Mouse (Mus musculus) forebrain, embryonic 10.5 days (tissue): ENCODE results near the gene Nutf2. TPM values are rescaled to one million over a fixed set of nuclear protein-coding genes. Genes with fewer than 3 reads are reported as not detected.
A peak's percentile ranks its signal among the peaks of the same experiment; 100 is the strongest.

Source experiments
- DNase-seq: peaks from one replicate; pipeline ENCODE4 v3.0.0-alpha.2; 2017; ENCODE audit warnings: low spot score; ENCODE audit errors: extremely low spot score
- H3K27ac ChIP-seq: fragments of 300-500 bp; sonication (generic); 2 replicates; pipeline ENCODE4 v1.5.1; 2016; ENCODE audit warnings: mild to moderate bottlenecking
- H3K27me3 ChIP-seq: fragments of 300-500 bp; sonication (generic); 2 replicates; pipeline ENCODE4 v1.6.1; 2016; ENCODE audit warnings: mild to moderate bottlenecking; ENCODE audit not compliant: poor library complexity, severe bottlenecking
- H3K36me3 ChIP-seq: fragments of 300-500 bp; sonication (generic); replicated peaks from 2 replicates; pipeline ENCODE4 v1.6.1; 2016; ENCODE audit warnings: mild to moderate bottlenecking, moderate library complexity
- H3K4me1 ChIP-seq: fragments of 300-500 bp; sonication (generic); 2 replicates; pipeline ENCODE4 v1.6.1; 2016
- H3K4me3 ChIP-seq: fragments of 300-500 bp; sonication (generic); 2 replicates; pipeline ENCODE4 v1.5.1; 2016; ENCODE audit warnings: mild to moderate bottlenecking, moderate library complexity
- H3K9me3 ChIP-seq: fragments of 300-500 bp; sonication (generic); 2 replicates; pipeline ENCODE4 v1.6.1; 2016; ENCODE audit warnings: mild to moderate bottlenecking, moderate library complexity
- whole genome bisulfite sequencing: fragments of 180-500 bp; shearing (Covaris S2); methylation state at CpG from one replicate; pipeline ENCODE4 v1.1.7; 2016; 5-methylcytosine and 5-hydroxymethylcytosine counted together
- polyA plus RNA-seq: library from polyadenylated mRNA; unstranded; fragments of >200 nt; fragmentation: Nextera tagmentation; extraction: Ambion mirVana; gene quantifications from 2 replicates; pipeline ENCODE4 v1.2.1, GENCODE M21; 2016

Gene Nutf2
- polyA plus RNA-seq, 1 experiment from 2014 or later: 394 TPM

- no peak for DNase-seq
- no peaks in the 10 kb centered on the region for H3K27me3 ChIP-seq
- H3K27ac ChIP-seq: no peak overlapping the region
- H3K36me3 ChIP-seq: peaks cover 13% of the 10 kb centered on the region
- H3K4me1 ChIP-seq: peaks cover 9% of the 10 kb centered on the region; the same call in 1 of the 2 replicates
- H3K9me3 ChIP-seq: no peaks in the 10 kb centered on the region
- no peak overlapping the region for H3K4me3 ChIP-seq
- WGBS: 89% methylated on average over 6 of the region's 6 CpGs
Measured at GRCm38 (mm10) chr8:105836991-105837390, 23.4 kb upstream of the Nutf2 start.

DNA sequence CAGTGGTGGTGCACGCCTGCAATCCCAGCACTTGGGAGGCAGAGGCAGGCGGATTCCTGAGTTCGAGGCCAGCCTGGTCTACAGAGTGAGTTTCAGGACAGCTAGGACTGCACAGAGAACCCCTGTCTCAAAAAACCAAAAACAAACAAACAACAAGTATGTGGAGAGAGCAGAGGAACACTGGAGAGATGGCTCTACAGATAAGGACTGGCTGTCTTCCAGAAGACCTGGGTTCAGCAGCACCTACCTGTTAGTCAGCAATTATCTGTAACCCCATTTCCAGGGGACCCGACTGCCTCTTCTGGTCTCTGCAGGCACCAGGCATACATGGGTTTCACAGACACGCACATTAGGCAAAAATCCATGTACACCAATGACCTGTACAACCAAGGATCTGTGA, 21.2 kb upstream of the Nutf2 start:
- Histone ChIP-seq H3K36me3 (peaks cover 34% of the 10 kb centered on the region), H3K4me3 (no peak overlapping the region), H3K9me3 (no peaks in the 10 kb centered on the region), H3K27me3 (no peaks in the 10 kb centered on the region), H3K4me1 (peaks cover 9% of the 10 kb centered on the region; the same call in 1 of the 2 replicates), H3K27ac (no peak overlapping the region)
- DNase-seq: no peak
- WGBS: 89% methylated on average over 5 of the region's 5 CpGs

DNA sequence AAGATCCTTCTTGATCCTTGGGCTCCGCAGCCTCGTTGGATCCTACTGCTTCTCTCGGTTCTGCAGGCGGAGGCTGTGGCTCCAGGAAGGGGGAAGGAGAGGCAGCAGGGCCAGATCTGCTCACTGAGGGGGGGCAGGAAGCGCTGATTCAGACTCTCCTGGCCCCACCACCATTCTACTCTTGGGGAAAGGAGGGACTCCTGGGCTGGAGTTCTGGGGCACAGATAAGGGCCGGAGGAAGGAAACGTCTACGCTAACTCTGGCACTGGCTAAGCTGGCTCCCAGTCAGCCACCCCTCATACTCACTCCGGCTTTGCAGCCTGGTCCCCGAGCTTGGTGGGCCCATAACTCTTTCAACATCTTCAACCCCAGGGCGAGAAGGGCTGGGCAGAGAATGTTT, 13.7 kb upstream of the Nutf2 start:
- peaks cover 82% of the 10 kb centered on the region for H3K36me3 ChIP-seq
- WGBS: 89% methylated on average over 11 of the region's 11 CpGs

DNA sequence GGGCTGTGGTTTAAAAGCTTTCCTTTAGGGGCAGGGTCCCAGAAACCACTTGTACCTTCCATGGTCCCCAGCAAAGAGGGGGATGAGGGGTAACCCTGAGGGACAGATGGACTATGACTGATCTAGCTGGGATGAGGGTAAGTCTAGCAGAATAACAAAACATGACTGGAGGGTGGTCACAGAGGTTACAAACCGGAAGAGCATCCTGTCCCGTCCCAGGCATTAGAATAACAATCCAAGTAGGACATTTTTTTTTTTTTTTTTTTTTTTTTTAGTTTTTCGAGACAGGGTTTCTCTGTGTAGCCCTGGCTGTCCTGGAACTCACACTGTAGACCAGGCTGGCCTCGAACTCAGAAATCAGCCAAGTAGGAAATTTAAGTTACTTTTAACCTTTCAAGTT, 10.4 kb upstream of the Nutf2 start:
- Histone ChIP-seq H3K27me3 (no peaks in the 10 kb centered on the region), H3K9me3 (no peaks in the 10 kb centered on the region), H3K27ac (no peak overlapping the region), H3K4me3 (no peak overlapping the region), H3K36me3 (peaks cover 50% of the 10 kb centered on the region), H3K4me1 (peaks cover 17% of the 10 kb centered on the region)
- WGBS: 79% methylated on average over 4 of the region's 4 CpGs
- no peak for DNase-seq

More for the DNA sequence above, 13.7 kb upstream of the Nutf2 start:
- DNase-seq: no peak
- Histone ChIP-seq H3K4me1 (peaks cover 12% of the 10 kb centered on the region), H3K27me3 (no peaks in the 10 kb centered on the region), H3K9me3 (no peaks in the 10 kb centered on the region), H3K27ac (no peak overlapping the region), H3K4me3 (no peak overlapping the region)

GRCm38 (mm10) chr8:105850611-105851010, 9.8 kb upstream of the Nutf2 start:
- no peaks in the 10 kb centered on the region for H3K27me3 ChIP-seq

DNA sequence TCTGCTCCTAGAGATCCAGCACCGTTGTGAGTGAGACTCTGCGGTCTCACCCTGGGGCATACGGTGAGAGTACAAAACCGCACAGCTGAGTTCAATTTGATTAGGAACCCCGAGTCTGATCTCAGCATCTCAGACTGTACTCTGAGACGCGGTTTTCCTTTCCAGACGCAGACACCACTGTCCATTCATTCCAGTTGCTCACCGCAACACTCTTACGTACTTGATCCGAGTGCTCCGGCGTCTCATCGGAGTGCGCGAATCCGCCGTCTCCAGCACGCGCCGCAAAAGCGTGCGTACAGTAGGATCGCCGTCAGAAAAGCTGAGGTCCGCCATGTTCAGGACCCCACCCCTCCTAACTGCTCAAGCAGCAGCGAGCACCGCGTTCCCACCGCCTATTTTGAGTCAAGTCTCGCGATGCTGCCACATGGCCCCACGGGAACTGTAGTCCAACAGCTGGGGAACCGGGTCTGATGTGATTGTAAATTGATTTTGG, 8.7 kb upstream of the Nutf2 start:
- H3K4me1 ChIP-seq: peaks cover 34% of the 10 kb centered on the region
- WGBS: under 1% methylated on average over 34 of the region's 34 CpGs
- DNase-seq: peak; percentile 91
- H3K36me3 ChIP-seq: peaks cover 33% of the 10 kb centered on the region
- H3K27me3 ChIP-seq: no peaks in the 10 kb centered on the region
- H3K9me3 ChIP-seq: no peaks in the 10 kb centered on the region
- H3K27ac ChIP-seq: peak overlapping the region; percentile 86
- peak overlapping the region; percentile 81 for H3K4me3 ChIP-seq

More at GRCm38 (mm10) chr8:105850611-105851010, 9.8 kb upstream of the Nutf2 start:
- Histone ChIP-seq H3K27ac (no peak overlapping the region; the same call in 1 of the 2 replicates), H3K4me3 (peak overlapping the region; percentile 81), H3K9me3 (no peaks in the 10 kb centered on the region), H3K36me3 (peaks cover 44% of the 10 kb centered on the region), H3K4me1 (peaks cover 23% of the 10 kb centered on the region)
- DNase-seq: no peak
- WGBS: 79% methylated on average over 7 of the region's 7 CpGs

DNA sequence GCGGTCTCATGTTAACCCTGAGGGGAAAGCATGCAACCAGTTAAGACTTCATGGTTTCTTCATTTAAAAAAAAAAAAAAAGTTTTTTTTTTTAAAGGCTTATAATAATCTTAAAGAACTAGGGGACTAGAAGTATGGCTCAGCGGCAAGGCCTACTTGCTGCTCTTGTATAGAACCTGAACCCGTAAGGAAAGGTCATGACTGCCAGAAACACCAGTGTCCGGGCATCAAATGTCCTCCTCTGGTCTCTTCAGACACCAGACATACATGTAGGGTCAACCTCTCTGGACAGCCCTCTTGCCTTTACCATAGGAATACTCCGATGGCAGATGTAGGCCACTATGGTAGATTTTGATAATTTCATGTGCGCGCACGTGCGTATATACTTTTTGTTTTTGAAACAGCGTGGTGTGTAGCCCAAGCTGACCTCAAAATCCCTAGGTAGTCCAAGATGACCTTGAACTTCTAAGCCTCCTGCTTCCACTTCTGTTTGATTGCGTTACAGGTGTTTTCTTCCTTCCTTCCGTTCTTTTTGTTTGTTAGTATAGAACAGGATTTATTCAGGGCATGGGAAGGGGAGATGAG, 8.1 kb upstream of the Nutf2 start:
- no peak for DNase-seq
- Histone ChIP-seq H3K4me3 (peak overlapping the region; percentile 81), H3K36me3 (peaks cover 30% of the 10 kb centered on the region), H3K9me3 (no peaks in the 10 kb centered on the region), H3K4me1 (peaks cover 39% of the 10 kb centered on the region), H3K27me3 (no peaks in the 10 kb centered on the region), H3K27ac (peak overlapping the region; percentile 86)
- 83% methylated on average over 12 of the region's 12 CpGs for WGBS

DNA sequence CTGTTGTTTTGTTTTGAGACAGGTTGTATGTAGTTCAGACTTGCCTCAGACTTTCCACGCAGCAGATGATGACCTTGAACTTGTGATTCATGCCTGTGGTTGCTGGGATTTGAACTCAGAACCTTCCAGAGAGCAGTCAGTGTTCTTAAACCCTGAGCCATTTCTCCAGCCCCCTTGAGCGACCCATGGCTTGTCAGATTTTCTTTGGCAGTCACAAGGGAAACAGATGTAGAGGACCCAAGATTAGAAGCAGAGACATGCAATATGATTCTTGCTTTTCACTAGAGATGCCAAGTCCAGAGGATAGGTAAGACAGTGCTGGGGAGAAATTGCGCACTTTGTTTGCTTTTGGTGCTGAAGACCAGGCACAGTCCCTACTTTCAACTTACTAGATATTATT, 7.2 kb upstream of the Nutf2 start, which contains the start of gene Cenpt:
Cenpt (minus strand) TSS at position 101 of the 400 bp plus-strand sequence.
- peak within 1 kb of the TSS; percentile 81; the same call in 1 of the 2 replicates for H3K4me3 ChIP-seq
- DNase-seq: no peak
- no peaks in the 10 kb centered on the region for H3K9me3 ChIP-seq
- H3K4me1 ChIP-seq: peaks cover 48% of the 10 kb centered on the region
- no peaks in the 10 kb centered on the region for H3K27me3 ChIP-seq
- H3K36me3 ChIP-seq: peaks cover 28% of the 10 kb centered on the region
- H3K27ac ChIP-seq: no peak within 1 kb of the TSS
- WGBS: 93% methylated on average over 3 of the region's 3 CpGs

- no peak for DNase-seq
- H3K4me3 ChIP-seq: peak overlapping the region; percentile 75
- H3K27ac ChIP-seq: peak overlapping the region; percentile 96
- WGBS: 28% methylated on average over 8 of the region's 8 CpGs
- peaks cover 27% of the 10 kb centered on the region for H3K36me3 ChIP-seq
- H3K4me1 ChIP-seq: peaks cover 59% of the 10 kb centered on the region
- no peaks in the 10 kb centered on the region for H3K27me3 ChIP-seq
- no peaks in the 10 kb centered on the region for H3K9me3 ChIP-seq
Measured at GRCm38 (mm10) chr8:105854303-105854702, 6.1 kb upstream of the Nutf2 start.

GRCm38 (mm10) chr8:105854715-105855216, 5.6 kb upstream of the Nutf2 start, which contains the start of gene Thap11:
Thap11 (plus strand) TSS chr8:105855132.
- Histone ChIP-seq H3K9me3 (no peaks in the 10 kb centered on the region), H3K27ac (peak within 1 kb of the TSS; percentile 96), H3K4me3 (peak within 1 kb of the TSS; percentile 75), H3K36me3 (peaks cover 23% of the 10 kb centered on the region), H3K4me1 (peaks cover 63% of the 10 kb centered on the region), H3K27me3 (no peaks in the 10 kb centered on the region)
- WGBS: under 1% methylated on average over 43 of the region's 43 CpGs
- DNase-seq: peak; percentile 96

DNA sequence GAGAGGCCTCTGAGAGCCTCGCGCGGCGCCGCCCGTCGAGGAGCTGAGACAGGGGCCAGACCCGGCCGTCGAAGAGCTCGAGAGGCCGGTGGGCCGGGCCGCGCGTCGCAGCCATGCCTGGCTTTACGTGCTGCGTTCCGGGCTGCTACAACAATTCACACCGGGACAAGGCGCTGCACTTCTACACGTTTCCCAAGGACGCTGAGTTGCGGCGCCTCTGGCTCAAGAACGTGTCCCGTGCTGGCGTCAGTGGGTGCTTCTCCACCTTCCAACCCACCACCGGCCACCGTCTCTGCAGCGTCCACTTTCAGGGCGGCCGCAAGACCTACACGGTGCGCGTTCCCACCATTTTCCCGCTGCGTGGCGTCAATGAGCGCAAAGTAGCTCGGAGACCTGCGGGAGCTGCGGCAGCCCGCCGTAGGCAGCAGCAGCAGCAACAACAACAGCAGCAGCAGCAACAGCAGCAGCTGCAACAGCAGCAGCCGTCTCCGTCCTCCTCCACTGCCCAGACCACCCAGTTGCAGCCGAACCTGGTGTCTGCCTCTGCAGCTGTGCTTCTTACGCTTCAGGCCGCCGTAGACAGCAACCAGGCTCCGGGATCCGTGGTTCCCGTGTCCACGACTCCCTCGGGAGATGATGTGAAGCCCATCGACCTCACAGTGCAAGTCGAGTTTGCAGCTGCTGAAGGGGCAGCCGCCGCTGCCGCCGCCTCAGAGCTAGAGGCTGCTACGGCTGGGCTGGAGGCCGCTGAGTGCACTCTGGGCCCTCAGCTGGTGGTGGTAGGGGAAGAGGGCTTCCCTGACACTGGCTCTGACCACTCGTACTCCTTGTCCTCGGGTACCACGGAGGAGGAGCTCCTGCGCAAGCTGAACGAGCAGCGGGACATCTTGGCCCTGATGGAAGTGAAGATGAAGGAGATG, 4.9 kb upstream of the Nutf2 start:
- no peaks in the 10 kb centered on the region for H3K27me3 ChIP-seq
- H3K36me3 ChIP-seq: peaks cover 21% of the 10 kb centered on the region
- H3K27ac ChIP-seq: peak overlapping the region; percentile 96
- peak; percentile 61 for DNase-seq
- peaks cover 68% of the 10 kb centered on the region for H3K4me1 ChIP-seq
- no peaks in the 10 kb centered on the region for H3K9me3 ChIP-seq
- WGBS: under 1% methylated on average over 71 of the region's 71 CpGs
- peak overlapping the region; percentile 75 for H3K4me3 ChIP-seq

- Histone ChIP-seq H3K27ac (peak overlapping the region; percentile 96), H3K36me3 (peaks cover 21% of the 10 kb centered on the region), H3K27me3 (no peaks in the 10 kb centered on the region), H3K4me3 (peak overlapping the region; percentile 75), H3K9me3 (no peaks in the 10 kb centered on the region), H3K4me1 (peaks cover 68% of the 10 kb centered on the region)
- 32% methylated on average over 15 of the region's 15 CpGs for WGBS
- DNase-seq: no peak
Measured at GRCm38 (mm10) chr8:105856168-105856835, 4.1 kb upstream of the Nutf2 start.
